Mouse (Mus musculus) liver, postnatal 0 days (tissue): Measurements from ENCODE around the gene Pacrg. TPM values are rescaled to one million over a fixed set of nuclear protein-coding genes. Genes with fewer than 3 reads are reported as not detected.

Experiments
- ATAC-seq: fragments of 200-750 bp; cut with Nextera tagmentation; 2 replicates; pipeline ENCODE4 v1.8.0; 2017; ENCODE audit warnings: mild to moderate bottlenecking, moderate library complexity
- DNase-seq: peaks from one replicate; pipeline ENCODE4 v3.0.0-alpha.2; 2016
- H3K27ac ChIP-seq: fragments of 300-500 bp; sonication (generic); 2 replicates; pipeline ENCODE4 v1.5.1; 2014; ENCODE audit warnings: antibody characterized with exemption, moderate library complexity, mild to moderate bottlenecking, low read depth
- H3K27me3 ChIP-seq: fragments of 300-500 bp; sonication (generic); 2 replicates; pipeline ENCODE4 v1.6.1; 2014; ENCODE audit warnings: low read length, control low read depth, mixed read lengths; ENCODE audit not compliant: insufficient read depth
- H3K36me3 ChIP-seq: fragments of 300-500 bp; sonication (generic); replicated peaks from 2 replicates; pipeline ENCODE4 v1.6.1; 2014; ENCODE audit warnings: mild to moderate bottlenecking, control low read depth, low read length, moderate library complexity, mixed read lengths; ENCODE audit not compliant: insufficient read depth
- H3K4me1 ChIP-seq: fragments of 300-500 bp; sonication (generic); 2 replicates; pipeline ENCODE4 v1.6.1; 2014; ENCODE audit warnings: antibody characterized with exemption, mild to moderate bottlenecking, control low read depth; ENCODE audit not compliant: insufficient read depth
- H3K4me2 ChIP-seq: fragments of 300-500 bp; sonication (generic); 2 replicates; pipeline ENCODE4 v1.6.1; 2014; ENCODE audit warnings: low read depth, mild to moderate bottlenecking, low read length, moderate library complexity, mixed read lengths
- H3K4me3 ChIP-seq: fragments of 300-500 bp; sonication (generic); 2 replicates; pipeline ENCODE4 v1.5.1; 2014; ENCODE audit warnings: low read depth, low read length
- H3K9ac ChIP-seq: fragments of 300-500 bp; sonication (generic); replicated peaks from 2 replicates; pipeline ENCODE4 v1.6.1; 2014; ENCODE audit warnings: mild to moderate bottlenecking, moderate library complexity
- H3K9me3 ChIP-seq: fragments of 300-500 bp; sonication (generic); 2 replicates; pipeline ENCODE4 v1.6.1; 2016; ENCODE audit warnings: mild to moderate bottlenecking, control low read depth, low read length, mixed read lengths
- CTCF ChIP-seq: sonication (generic); IDR thresholded peaks from 2 replicates; pipeline ENCODE4 v1.5.1; 2016; ENCODE audit warnings: antibody characterized with exemption, low read depth
- EP300 ChIP-seq: IDR thresholded peaks from 2 replicates; pipeline ENCODE4 v1.6.1; 2016; ENCODE audit warnings: antibody characterized with exemption, low read depth, mild to moderate bottlenecking
- WGBS: fragments of 180-500 bp; shearing (Covaris S2); extraction: QIAGEN DNeasy Blood & Tissue Kit; methylation state at CpG from one replicate; pipeline ENCODE4 v1.1.7; 2014; ENCODE audit not compliant: insufficient replicate concordance; 5-methylcytosine and 5-hydroxymethylcytosine counted together
- polyA plus RNA-seq: library from polyadenylated mRNA; unstranded; fragments of >200 nt; fragmentation: Nextera tagmentation; extraction: Ambion mirVana; gene quantifications from 2 replicates; pipeline ENCODE4 v1.2.1, GENCODE M21; 2015

The Pacrg gene
- polyA plus RNA-seq, 1 experiment from 2014 or later: not detected

DNA sequence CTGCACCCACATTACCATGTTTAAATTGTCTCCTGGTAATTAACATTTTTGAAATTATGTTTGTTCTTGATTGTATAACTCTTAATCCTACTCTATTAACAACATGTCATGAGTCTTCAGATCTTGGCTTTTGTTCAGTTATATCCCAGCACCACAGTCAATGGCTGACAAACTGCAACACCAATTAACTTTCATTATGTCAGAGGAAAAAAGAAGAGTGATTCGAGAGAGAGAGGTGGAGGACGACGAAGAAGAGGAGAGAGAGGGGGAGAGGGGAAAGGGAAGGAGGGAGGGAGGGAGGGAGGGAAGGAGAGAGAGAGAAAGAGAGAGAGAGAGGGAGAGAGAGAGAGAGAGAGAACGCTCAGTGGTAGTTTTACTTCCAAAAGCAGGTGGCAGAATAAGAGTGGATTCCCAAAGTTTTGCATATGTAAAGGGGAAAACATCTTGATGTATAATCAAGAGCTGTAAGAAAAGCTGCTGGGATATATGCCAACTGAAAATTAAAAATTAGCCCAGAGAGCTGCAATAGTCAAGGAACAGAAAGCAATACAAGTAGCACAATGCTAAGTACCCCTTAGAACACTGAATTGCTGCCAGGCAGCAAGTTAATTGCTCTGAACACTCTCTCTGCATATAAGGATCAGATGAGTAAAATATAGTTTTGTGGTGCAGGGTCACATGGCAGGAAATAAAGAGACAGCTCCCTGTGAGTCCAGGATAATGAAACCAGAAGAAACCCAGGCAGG lies 107.6 kb downstream of the Pacrg start:
- no peak overlapping the region for H3K4me3 ChIP-seq
- H3K27me3 ChIP-seq: no peaks in the 10 kb centered on the region
- 44% methylated on average over 4 of the region's 4 CpGs for WGBS
- no peak overlapping the region for H3K4me2 ChIP-seq
- H3K9me3 ChIP-seq: no peaks in the 10 kb centered on the region
- no peak for ATAC-seq
- no peaks in the 10 kb centered on the region for H3K36me3 ChIP-seq
- no peak for TF ChIP-seq CTCF
- H3K4me1 ChIP-seq: no peaks in the 10 kb centered on the region
- H3K27ac ChIP-seq: no peak overlapping the region
- DNase-seq: no peak
- H3K9ac ChIP-seq: no peak overlapping the region

- H3K27me3 ChIP-seq: no peaks in the 10 kb centered on the region
- WGBS: 47% methylated on average over 3 of the region's 3 CpGs
- no peak overlapping the region for H3K27ac ChIP-seq
- no peak overlapping the region for H3K4me2 ChIP-seq
- ATAC-seq (no peak), DNase-seq (no peak)
- H3K4me3 ChIP-seq: no peak overlapping the region
- no peak overlapping the region for H3K9ac ChIP-seq
- TF ChIP-seq EP300: no peak
- no peak for TF ChIP-seq CTCF
- no peaks in the 10 kb centered on the region for H3K36me3 ChIP-seq
- no peaks in the 10 kb centered on the region for H3K4me1 ChIP-seq
- no peaks in the 10 kb centered on the region for H3K9me3 ChIP-seq
These were observed 115.3 kb downstream of the Pacrg start for GRCm38 (mm10) chr17:10724853-10725252.

DNA sequence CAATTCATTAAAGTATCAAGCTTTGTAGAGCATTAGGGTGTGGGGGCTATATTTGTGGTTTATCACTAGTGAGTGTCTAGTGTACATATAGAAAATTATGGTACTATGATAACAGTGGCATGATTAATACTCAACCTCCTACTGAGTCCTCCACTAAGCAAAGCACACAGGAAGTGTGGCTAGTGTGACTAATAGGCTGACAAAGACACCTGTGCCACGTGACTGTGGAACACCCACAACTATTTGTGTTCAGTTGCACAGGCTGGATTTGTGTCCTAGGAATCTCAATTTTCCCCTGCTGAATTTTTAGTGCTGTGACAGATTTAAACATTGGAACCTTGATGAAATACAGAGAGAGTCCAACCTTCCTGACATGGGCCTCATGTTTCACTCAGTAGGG lies 118.5 kb downstream of the Pacrg start:
- TF ChIP-seq EP300 (no peak), CTCF (no peak)
- ATAC-seq (no peak), DNase-seq (no peak)
- 56% methylated on average over 1 of the region's 1 CpGs for WGBS
- Histone ChIP-seq H3K27me3 (no peaks in the 10 kb centered on the region), H3K9me3 (no peaks in the 10 kb centered on the region), H3K4me1 (no peaks in the 10 kb centered on the region), H3K4me3 (no peak overlapping the region), H3K9ac (no peak overlapping the region), H3K36me3 (no peaks in the 10 kb centered on the region), H3K4me2 (no peak overlapping the region), H3K27ac (no peak overlapping the region)

DNA sequence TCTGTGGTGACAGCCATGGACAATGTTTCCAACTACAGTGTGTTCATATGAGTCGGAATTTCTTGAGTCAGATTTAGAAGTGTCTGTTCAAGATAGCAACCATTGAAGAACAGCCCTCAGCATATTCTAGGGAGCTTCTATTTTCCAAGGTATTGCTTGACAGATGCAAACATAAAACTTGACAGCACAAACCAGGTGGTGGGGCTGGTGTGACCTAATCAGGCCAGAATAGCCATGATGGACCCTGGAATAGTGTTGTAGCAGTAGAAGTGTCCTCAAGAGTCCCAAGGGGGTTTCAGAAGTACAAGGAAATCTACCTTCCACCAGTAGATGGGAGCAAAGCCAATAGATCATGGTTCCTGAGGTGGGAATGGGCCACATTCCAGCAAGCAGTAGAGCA lies 123.0 kb downstream of the Pacrg start:
- no peak for ATAC-seq
- Histone ChIP-seq H3K36me3 (no peaks in the 10 kb centered on the region), H3K9ac (no peak overlapping the region), H3K4me2 (no peak overlapping the region), H3K27ac (no peak overlapping the region), H3K9me3 (no peaks in the 10 kb centered on the region), H3K27me3 (no peaks in the 10 kb centered on the region), H3K4me1 (no peaks in the 10 kb centered on the region), H3K4me3 (no peak overlapping the region)
- no peak for DNase-seq
- WGBS: 89% methylated on average over 1 of the region's 1 CpGs
- TF ChIP-seq EP300: no peak
- TF ChIP-seq CTCF: no peak

DNA sequence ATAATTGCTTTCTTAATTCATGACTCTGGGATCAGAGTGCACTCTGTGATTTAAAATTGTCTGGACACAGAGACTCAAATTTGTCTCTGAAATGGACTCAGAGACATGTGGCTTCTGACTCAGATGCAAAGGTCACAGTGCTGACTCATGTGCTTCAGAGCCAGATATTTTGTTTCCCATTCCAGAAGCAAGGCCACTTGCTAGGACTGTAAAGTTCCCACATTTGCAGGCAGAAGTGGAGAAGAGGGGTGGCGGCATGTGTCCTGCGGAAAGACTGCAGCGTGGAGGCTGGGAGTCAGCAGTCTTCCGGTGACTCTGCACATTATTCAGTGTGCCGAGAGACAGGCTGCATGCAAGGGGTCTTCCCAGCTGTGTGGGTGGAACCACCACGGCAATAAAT lies 137.3 kb downstream of the Pacrg start:
- DNase-seq: no peak

GRCm38 (mm10) chr17:10698041-10698440 lies 142.1 kb downstream of the Pacrg start:
- DNase-seq (no peak), ATAC-seq (no peak)
- TF ChIP-seq EP300 (no peak), CTCF (no peak)
- no peaks in the 10 kb centered on the region for H3K27me3 ChIP-seq
- 58% methylated on average over 8 of the region's 8 CpGs for WGBS
- H3K9me3 ChIP-seq: no peaks in the 10 kb centered on the region
- no peak overlapping the region for H3K4me2 ChIP-seq
- no peak overlapping the region for H3K9ac ChIP-seq
- no peak overlapping the region for H3K27ac ChIP-seq
- H3K4me1 ChIP-seq: no peaks in the 10 kb centered on the region
- no peak overlapping the region for H3K4me3 ChIP-seq
- no peaks in the 10 kb centered on the region for H3K36me3 ChIP-seq

More for the DNA sequence above, 137.3 kb downstream of the Pacrg start:
- H3K27me3 ChIP-seq: no peaks in the 10 kb centered on the region
- 63% methylated on average over 6 of the region's 6 CpGs for WGBS
- H3K4me2 ChIP-seq: no peak overlapping the region
- H3K27ac ChIP-seq: no peak overlapping the region
- no peak overlapping the region for H3K4me3 ChIP-seq
- H3K36me3 ChIP-seq: no peaks in the 10 kb centered on the region
- H3K4me1 ChIP-seq: no peaks in the 10 kb centered on the region
- TF ChIP-seq EP300 (no peak), CTCF (no peak)
- no peaks in the 10 kb centered on the region for H3K9me3 ChIP-seq
- ATAC-seq: no peak
- H3K9ac ChIP-seq: no peak overlapping the region

- TF ChIP-seq EP300 (no peak), CTCF (no peak)
- H3K4me2 ChIP-seq: no peak overlapping the region
- no peak overlapping the region for H3K27ac ChIP-seq
- ATAC-seq (no peak), DNase-seq (no peak)
- H3K27me3 ChIP-seq: no peaks in the 10 kb centered on the region
- H3K4me3 ChIP-seq: no peak overlapping the region
- no peaks in the 10 kb centered on the region for H3K36me3 ChIP-seq
- H3K4me1 ChIP-seq: no peaks in the 10 kb centered on the region
- H3K9me3 ChIP-seq: no peaks in the 10 kb centered on the region
- no peak overlapping the region for H3K9ac ChIP-seq
These were observed 144.7 kb downstream of the Pacrg start for GRCm38 (mm10) chr17:10695421-10695820.
